Mouse (Mus musculus): ENCODE results near the gene Hs6st3.

Hs6st3 gene

GRCm38 (mm10) chr14:119815616-119816015, 677.5 kb downstream of the Hs6st3 start:
- no peak for DNase-seq

GRCm38 (mm10) chr14:119820562-119820961, 682.4 kb downstream of the Hs6st3 start:
- no peak for DNase-seq

GRCm38 (mm10) chr14:119831165-119832011, 693.2 kb downstream of the Hs6st3 start:
- no peak for DNase-seq

- no peak for DNase-seq
Measured at GRCm38 (mm10) chr14:119832012-119832325, 693.8 kb downstream of the Hs6st3 start.

- DNase-seq = peak in 1 of 2 experiments; percentile 36
Measured at GRCm38 (mm10) chr14:119832940-119833339, 694.8 kb downstream of the Hs6st3 start.

GRCm38 (mm10) chr14:119834008-119834700, 696.0 kb downstream of the Hs6st3 start:
- DNase-seq = no peak

GRCm38 (mm10) chr14:119836051-119836450, 697.9 kb downstream of the Hs6st3 start:
- no peak for DNase-seq

- no peak for DNase-seq
Measured at GRCm38 (mm10) chr14:119847540-119847939, 709.4 kb downstream of the Hs6st3 start.

GRCm38 (mm10) chr14:119848759-119849298, 710.7 kb downstream of the Hs6st3 start:
- no peak for DNase-seq

GRCm38 (mm10) chr14:119849338-119849737, 711.2 kb downstream of the Hs6st3 start:
- DNase-seq = no peak

- peak in 1 of 2 experiments; percentile 11 for DNase-seq
Measured at GRCm38 (mm10) chr14:119852139-119852538, 714.0 kb downstream of the Hs6st3 start.

GRCm38 (mm10) chr14:119857338-119858291, 719.5 kb downstream of the Hs6st3 start:
- no peak for DNase-seq

- no peak for DNase-seq
Measured at GRCm38 (mm10) chr14:119873617-119874016, 735.5 kb downstream of the Hs6st3 start.

- DNase-seq = no peak
Measured at GRCm38 (mm10) chr14:119892922-119893321, 754.8 kb downstream of the Hs6st3 start.

GRCm38 (mm10) chr14:119895097-119895496, 757.0 kb downstream of the Hs6st3 start:
- no peak for DNase-seq

GRCm38 (mm10) chr14:119895765-119896465, 757.8 kb downstream of the Hs6st3 start:
- DNase-seq = no peak

- no peak for DNase-seq
Measured at GRCm38 (mm10) chr14:119902486-119902885, 764.3 kb downstream of the Hs6st3 start.

- DNase-seq = no peak
Measured at GRCm38 (mm10) chr14:119908032-119908675, 770.0 kb downstream of the Hs6st3 start.

GRCm38 (mm10) chr14:119914508-119914907, 776.4 kb downstream of the Hs6st3 start:
- DNase-seq = no peak

GRCm38 (mm10) chr14:119918281-119919034, 780.3 kb downstream of the Hs6st3 start:
- no peak for DNase-seq

GRCm38 (mm10) chr14:119919177-119919576, 781.0 kb downstream of the Hs6st3 start:
- DNase-seq = no peak
